Mouse (Mus musculus) C2C12 (cell line): ENCODE results near the gene Zfp839. TPM values are rescaled to one million over a fixed set of nuclear protein-coding genes. Genes with fewer than 3 reads are reported as not detected.

Experiments used
- H3K27me3 ChIP-seq: one replicate; pipeline ENCODE4 v1.6.1; 2011; ENCODE audit not compliant: control insufficient read depth, insufficient read depth, insufficient read length
- H3K36me3 ChIP-seq: one replicate; pipeline ENCODE4 v1.6.1; 2011; ENCODE audit not compliant: control insufficient read depth, insufficient read depth
- H3K4me3 ChIP-seq: one replicate; pipeline ENCODE4 v1.5.1; 2011; ENCODE audit warnings: mild to moderate bottlenecking, control low read depth; ENCODE audit not compliant: poor library complexity, insufficient read depth, severe bottlenecking
- H3K79me2 ChIP-seq: one replicate; pipeline ENCODE4 v1.6.1; 2011; ENCODE audit not compliant: control insufficient read depth, insufficient read depth
- H3K79me3 ChIP-seq: one replicate; pipeline ENCODE4 v1.6.1; 2011; ENCODE audit warnings: low read depth, control low read depth
- H3ac ChIP-seq: one replicate; pipeline ENCODE3; 2011; ENCODE audit warnings: low read depth; ENCODE audit not compliant: control insufficient read depth, insufficient read length
- CEBPB ChIP-seq: IDR thresholded peaks from one replicate; pipeline ENCODE4 v1.6.1; 2011; ENCODE audit warnings: low read depth, mild to moderate bottlenecking, control low read depth, moderate library complexity
- CTCF ChIP-seq: IDR thresholded peaks from one replicate; pipeline ENCODE4 v1.5.1; 2011; ENCODE audit not compliant: control insufficient read depth, insufficient read depth, insufficient read length
- FOSL1 ChIP-seq: IDR thresholded peaks from one replicate; pipeline ENCODE4 v1.8.0; 2011; ENCODE audit warnings: mild to moderate bottlenecking, low read length; ENCODE audit not compliant: poor library complexity, insufficient read depth, severe bottlenecking
- MAX ChIP-seq: IDR thresholded peaks from one replicate; pipeline ENCODE4 v1.6.1; 2011; ENCODE audit warnings: mild to moderate bottlenecking, control low read depth
- MYOD1 ChIP-seq: IDR thresholded peaks from one replicate; pipeline ENCODE4 v1.6.1; 2011; ENCODE audit warnings: low read depth; ENCODE audit not compliant: control insufficient read depth, insufficient read length
- MYOG ChIP-seq: IDR thresholded peaks from one replicate; pipeline ENCODE4 v1.6.1; 2011; ENCODE audit not compliant: control insufficient read depth, insufficient read length; ENCODE audit errors: extremely low read depth
- USF1 ChIP-seq: IDR thresholded peaks from one replicate; pipeline ENCODE4 v1.6.1; 2011; ENCODE audit warnings: low read depth, mild to moderate bottlenecking, control low read depth, moderate library complexity
- polyA plus RNA-seq: library from polyadenylated mRNA; unstranded; fragments of >200 nt; fragmentation: generic; extraction: Trizol; gene quantifications from one replicate; pipeline ENCODE4 v1.2.1, GENCODE M21; 2012; ENCODE audit warnings: missing spikeins

Zfp839 gene
- polyA plus RNA-seq, 1 experiment, result 1.2 TPM

DNA sequence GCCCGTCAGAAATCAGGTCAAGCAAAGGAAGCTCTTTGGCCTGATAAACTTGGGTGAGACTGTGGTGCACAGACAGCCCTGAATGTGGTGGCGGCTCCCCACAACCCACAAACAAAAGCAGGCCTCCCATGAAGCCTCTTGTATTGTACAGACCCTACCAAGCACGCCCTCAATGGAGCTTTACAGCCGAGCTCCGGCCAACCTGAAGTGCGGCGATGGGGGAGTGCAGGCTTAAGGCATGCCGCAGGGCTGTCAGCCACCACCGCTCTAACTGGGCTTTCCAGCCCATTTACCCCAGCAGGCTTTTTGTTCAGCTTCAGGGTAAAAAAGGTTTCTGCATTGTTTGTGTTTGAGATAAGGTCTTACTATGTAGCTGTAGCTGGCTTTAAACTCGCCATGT, 41.6 kb upstream of the Zfp839 start:
- Histone ChIP-seq H3K4me3 (no peak overlapping the region), H3K36me3 (no peaks in the 10 kb centered on the region), H3K79me2 (no peaks in the 10 kb centered on the region), H3ac (no peak overlapping the region), H3K79me3 (no peaks in the 10 kb centered on the region), H3K27me3 (no peaks in the 10 kb centered on the region)
- TF ChIP-seq CTCF (no peak), USF1 (no peak), CEBPB (no peak), MAX (no peak), MYOD1 (no peak), FOSL1 (no peak), MYOG (no peak)

DNA sequence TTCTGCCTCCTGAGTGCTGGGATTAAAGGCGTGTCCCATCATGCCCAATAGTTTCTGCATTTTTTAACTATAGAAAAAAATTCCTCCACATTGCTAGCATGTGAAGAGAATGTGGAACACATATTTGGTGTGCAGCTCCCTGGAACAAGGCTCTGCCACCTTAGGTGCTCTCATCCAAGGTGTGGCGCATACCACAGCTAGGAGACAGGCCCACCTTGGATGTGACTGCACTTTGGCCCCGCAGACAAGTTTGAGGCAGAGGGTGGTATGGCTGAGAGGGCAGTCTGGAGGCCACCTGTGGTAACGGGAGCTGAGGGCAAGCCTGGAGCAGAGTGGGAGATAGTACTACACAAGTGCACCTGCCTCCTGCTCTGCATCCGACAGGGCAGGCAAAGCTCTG, 41.2 kb upstream of the Zfp839 start:
- H3ac ChIP-seq, result no peak overlapping the region
- H3K4me3 ChIP-seq, result no peak overlapping the region
- H3K36me3 ChIP-seq, result no peaks in the 10 kb centered on the region
- no peaks in the 10 kb centered on the region for H3K27me3 ChIP-seq
- no peak for TF ChIP-seq CTCF
- no peak for TF ChIP-seq CEBPB
- no peaks in the 10 kb centered on the region for H3K79me2 ChIP-seq
- no peaks in the 10 kb centered on the region for H3K79me3 ChIP-seq

DNA sequence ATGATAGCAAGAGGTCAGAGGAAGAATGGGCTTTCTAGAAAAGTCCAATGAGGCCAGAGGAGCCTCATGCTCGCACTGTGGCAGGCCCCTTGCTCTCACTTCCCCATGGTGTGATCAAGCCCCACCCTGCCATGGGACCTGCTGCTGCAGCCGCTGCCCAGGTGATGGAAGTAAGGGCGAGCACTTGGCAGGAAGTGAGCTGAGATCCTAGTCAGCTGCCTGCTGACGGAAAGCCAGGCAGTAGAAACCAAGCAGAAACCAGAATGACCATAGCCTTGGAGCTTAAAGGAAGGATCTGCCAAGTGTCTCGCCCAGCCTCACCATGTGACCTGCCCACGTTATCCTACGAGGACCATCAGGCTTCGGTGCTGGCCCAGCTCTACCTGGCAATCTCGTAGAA, 36.9 kb upstream of the Zfp839 start:
- Histone ChIP-seq H3K79me3 (no peaks in the 10 kb centered on the region), H3K4me3 (no peak overlapping the region), H3K36me3 (no peaks in the 10 kb centered on the region), H3K27me3 (no peaks in the 10 kb centered on the region), H3ac (no peak overlapping the region), H3K79me2 (no peaks in the 10 kb centered on the region)
- TF ChIP-seq MAX (no peak), MYOG (no peak), CTCF (no peak), MYOD1 (no peak), USF1 (no peak), CEBPB (no peak), FOSL1 (no peak)

DNA sequence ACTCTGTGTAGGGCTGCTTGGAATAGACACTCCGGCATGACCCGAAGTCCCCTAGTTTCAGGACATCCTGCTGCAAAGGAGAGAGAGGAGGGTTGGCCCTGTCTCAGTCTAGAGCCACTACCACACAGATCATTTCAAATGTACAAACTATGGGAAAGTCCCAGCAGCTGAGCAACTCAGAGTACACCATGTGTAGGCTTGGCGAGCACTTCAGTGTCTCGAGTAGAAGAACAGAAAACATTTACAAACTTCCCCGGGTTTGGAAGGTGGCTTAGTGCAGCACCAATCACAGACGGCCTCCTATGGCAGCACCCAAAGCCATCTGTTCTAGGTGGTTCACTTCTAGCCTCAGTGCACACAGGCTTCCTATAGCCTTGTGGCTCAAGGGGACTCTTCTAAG, 36.4 kb upstream of the Zfp839 start:
- TF ChIP-seq FOSL1 (no peak), CEBPB (no peak), MYOG (no peak), MAX (no peak)

DNA sequence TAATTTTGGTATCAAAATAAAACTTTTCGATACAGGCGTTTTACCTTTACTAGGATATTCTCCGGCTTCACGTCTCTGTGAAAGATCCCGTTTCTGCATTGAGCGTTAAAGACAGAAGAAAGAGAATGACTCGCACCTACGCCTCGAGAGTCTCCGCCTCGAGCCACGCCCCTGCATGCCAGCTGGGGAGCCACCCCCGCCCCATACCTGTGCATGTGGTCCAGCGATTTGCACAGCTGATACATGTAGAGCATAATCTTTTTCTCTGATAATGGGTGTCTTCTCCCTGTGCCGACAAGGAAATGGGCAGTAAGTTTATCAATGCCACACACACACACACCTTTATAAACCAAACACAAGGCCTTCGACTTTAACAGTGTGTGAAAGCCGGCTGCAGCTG, 35.1 kb upstream of the Zfp839 start:
- no peaks in the 10 kb centered on the region for H3K36me3 ChIP-seq
- TF ChIP-seq FOSL1 (no peak), MYOD1 (no peak), MAX (no peak), USF1 (no peak), MYOG (no peak), CTCF (no peak), CEBPB (no peak)
- no peaks in the 10 kb centered on the region for H3K79me2 ChIP-seq
- H3K79me3 ChIP-seq, result no peaks in the 10 kb centered on the region
- H3K27me3 ChIP-seq, result no peaks in the 10 kb centered on the region
- no peak overlapping the region for H3K4me3 ChIP-seq
- H3ac ChIP-seq, result no peak overlapping the region

More for the DNA sequence above, 36.4 kb upstream of the Zfp839 start:
- H3K27me3 ChIP-seq, result no peaks in the 10 kb centered on the region
- H3K36me3 ChIP-seq, result no peaks in the 10 kb centered on the region
- no peaks in the 10 kb centered on the region for H3K79me2 ChIP-seq
- no peak overlapping the region for H3K4me3 ChIP-seq
- no peaks in the 10 kb centered on the region for H3K79me3 ChIP-seq
- H3ac ChIP-seq, result no peak overlapping the region

DNA sequence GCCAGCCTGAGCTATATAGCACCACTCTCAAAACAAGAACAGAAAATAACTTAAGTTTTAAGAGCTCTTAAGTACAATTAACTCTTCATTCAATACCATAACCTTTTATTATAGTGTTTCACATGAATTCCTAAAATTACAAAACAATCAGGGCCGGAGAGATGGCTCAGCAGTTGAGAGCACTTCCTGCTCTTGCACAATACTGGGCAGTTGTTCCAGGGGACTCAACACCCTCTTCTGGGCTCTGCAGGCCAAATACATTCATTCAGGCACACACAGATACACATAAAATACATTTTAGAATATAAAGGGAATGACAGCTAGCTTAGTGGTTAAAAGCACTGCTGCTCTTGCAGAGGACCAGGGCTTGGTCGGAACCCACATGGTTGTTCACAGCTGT, 33.2 kb upstream of the Zfp839 start:
- H3K79me2 ChIP-seq, result no peaks in the 10 kb centered on the region
- no peak overlapping the region for H3K4me3 ChIP-seq
- no peaks in the 10 kb centered on the region for H3K27me3 ChIP-seq
- TF ChIP-seq USF1 (no peak), MYOD1 (no peak), FOSL1 (no peak), CTCF (no peak), CEBPB (no peak), MAX (no peak), MYOG (no peak)
- no peaks in the 10 kb centered on the region for H3K36me3 ChIP-seq
- no peaks in the 10 kb centered on the region for H3K79me3 ChIP-seq
- H3ac ChIP-seq, result no peak overlapping the region
